ENCODE assay signal across 8 mouse cellular contexts in genomic region chr5:125304245-125304856, GRCm38 (mm10). TPM values are rescaled to one million over a fixed set of nuclear protein-coding genes. Genes with fewer than 3 reads are reported as not detected.
A peak's percentile ranks its signal among the peaks of the same experiment; 100 is the strongest.
DNase-seq lines count a peak whose midpoint lies in the region; ATAC-seq lines count a peak whose summit lies in the region.

No protein-coding gene starts in this region.

- peak; percentile 41; the same call in 1 of the 2 replicates for ATAC-seq in erythroblast, adult 5-6 weeks (replicated peaks; ENCODE audit: low FRiP score, poor library complexity, severe bottlenecking)
- ATAC-seq in inflammation-experienced regulatory T-cells, adult 6 months: no peak

- DNase-seq in adrenal gland, postnatal 10 days: peak; percentile 68
- DNase-seq in adrenal gland, adult 8-10 months: no peak
- DNase-seq in kidney, adult 9 months: peak; percentile 40
- DNase-seq in lung, postnatal 14 days: peak; percentile 23
- peak; percentile 77 for DNase-seq in testis, postnatal 14 days (ENCODE audit: low spot score)
- DNase-seq in T-cell, adult 2 months (ENCODE audit: low spot score): no peak

RNA-seq across cellular contexts. Expression of gene Scarb1, which starts 36.5 kb away (rescaled TPM):
- 1,000 to 10,000 TPM in 1 of 2 experiments, 100 to 1,000 TPM in 1; 506 to 1,242 TPM for total RNA-seq in adrenal gland, postnatal 10 days (2021)
- 1,000 to 10,000 TPM; 1,640 to 3,396 (median 2,408) TPM for total RNA-seq in adrenal gland, adult 8-10 months (2022)
- 20.9 and 28.6 TPM in 2 replicates for total RNA-seq in erythroblast, adult 5-6 weeks (2015; ENCODE audit: low replicate concordance)
- 13.5 and 16.6 TPM in 2 replicates for total RNA-seq in erythroblast, adult 5-6 weeks (2017; ENCODE audit: low replicate concordance)
- 10 to 100 TPM in 1 of 3 experiments, 1 to 10 TPM in 2; 3.7 to 11.8 (median 6.6) TPM for polyA plus RNA-seq in inflammation-experienced regulatory T-cells, adult 6 months (2017; shearing (Covaris generic))

Comparison
In these comparisons a context has a peak if more than half of its experiments do, and no peak if none do; other contexts are left out.
1. DNase-seq: peak in adrenal gland, postnatal 10 days (single experiment), kidney, adult 9 months (single experiment), lung, postnatal 14 days (single experiment) and testis, postnatal 14 days (single experiment); none in adrenal gland, adult 8-10 months (single experiment) and T-cell, adult 2 months (single experiment).
2. RNA of gene Scarb1, which starts 36.5 kb away (total RNA-seq): 1,640 to 3,396 TPM in adrenal gland, adult 8-10 months and 506 to 1,242 TPM in adrenal gland, postnatal 10 days; 13.5 to 28.6 TPM in erythroblast, adult 5-6 weeks; every median in the first group is over 10 times any median in the second.